Mouse (Mus musculus) bone marrow, adult 2 months (tissue): ENCODE data around the gene Ccl28. TPM values are rescaled to one million over a fixed set of nuclear protein-coding genes. Genes with fewer than 3 reads are reported as not detected.
"Not testable (repeated sequence)": the region's sequence is repeated elsewhere in the genome, so short reads cannot be mapped to it uniquely, and the experiment has no call there.

Source experiments
- H3K27ac ChIP-seq: fragments of 200-500 bp; 2 replicates; pipeline ENCODE4 v1.5.1; 2012; ENCODE audit warnings: low read depth, mild to moderate bottlenecking, control low read depth, inconsistent platforms, low read length; ENCODE audit not compliant: control insufficient read depth, poor library complexity, insufficient read depth
- H3K4me1 ChIP-seq: fragments of 200-500 bp; 2 replicates; pipeline ENCODE4 v1.6.1; 2011; ENCODE audit warnings: low read length; ENCODE audit not compliant: control insufficient read depth, insufficient read depth
- H3K4me3 ChIP-seq: fragments of 200-500 bp; replicated peaks from 2 replicates; pipeline ENCODE3; 2011; ENCODE audit warnings: mild to moderate bottlenecking, low read depth, low read length, control low read depth; ENCODE audit not compliant: control insufficient read depth
- CTCF ChIP-seq: fragments of 200-500 bp; IDR thresholded peaks from 2 replicates; pipeline ENCODE4 v1.5.1; 2011; ENCODE audit warnings: low read length, control low read depth; ENCODE audit not compliant: control insufficient read depth, insufficient read depth
- POLR2A ChIP-seq: fragments of 200-500 bp; IDR thresholded peaks from 2 replicates; pipeline ENCODE4 v1.6.1; 2011; ENCODE audit warnings: low read depth, mild to moderate bottlenecking, control low read depth, low read length, borderline replicate concordance; ENCODE audit not compliant: control insufficient read depth
- WGBS: fragments of 180-500 bp; shearing (Covaris S2); methylation state at CpG from one replicate; pipeline ENCODE4 v1.1.7; 2018; 5-methylcytosine and 5-hydroxymethylcytosine counted together
- polyA plus RNA-seq: library from polyadenylated mRNA; stranded (reverse); fragments of >200 nt; gene quantifications from 2 replicates; pipeline ENCODE4 v1.2.4, GENCODE M21; 2011; ENCODE audit warnings: low replicate concordance; ENCODE audit not compliant: missing spikeins, insufficient read depth, insufficient read length

Gene Ccl28
- polyA plus RNA-seq, 1 experiment: not detected

GRCm38 (mm10) chr13:119641145-119641544, 17.5 kb downstream of the Ccl28 start:
- Histone ChIP-seq H3K27ac (no peak overlapping the region), H3K4me1 (no peaks in the 10 kb centered on the region), H3K4me3 (no peak overlapping the region)
- TF ChIP-seq CTCF (no peak), POLR2A (no peak)
- WGBS: 47% methylated on average over 7 of the region's 7 CpGs

- no peak overlapping the region for H3K4me3 ChIP-seq
- no peak for TF ChIP-seq POLR2A
- no peak for TF ChIP-seq CTCF
- no peak overlapping the region for H3K27ac ChIP-seq
- no peaks in the 10 kb centered on the region for H3K4me1 ChIP-seq
- WGBS: 72% methylated on average over 5 of the region's 5 CpGs
Observed at GRCm38 (mm10) chr13:119644769-119645168, 21.1 kb downstream of the Ccl28 start.

DNA sequence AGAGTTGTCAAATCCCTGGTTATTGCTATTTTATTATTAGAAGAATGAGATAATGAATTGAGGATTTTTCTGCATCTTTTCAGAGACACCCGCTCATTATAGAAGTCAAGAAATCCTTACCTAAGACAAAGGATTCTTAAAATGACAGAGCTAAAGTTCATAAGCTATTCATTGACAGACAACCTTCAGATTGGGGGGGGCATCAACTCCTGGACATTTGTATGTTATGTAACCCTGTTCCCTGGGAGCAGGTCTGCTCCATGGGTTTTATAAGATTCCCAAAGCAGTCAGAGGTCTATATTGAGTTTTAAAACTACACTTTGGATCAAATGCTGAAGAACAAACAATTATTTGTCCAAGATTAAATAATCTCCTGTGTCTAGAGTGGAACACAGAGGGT, 22.9 kb downstream of the Ccl28 start:
- TF ChIP-seq CTCF: no peak
- TF ChIP-seq POLR2A: no peak
- WGBS: 84% methylated on average over 1 of the region's 1 CpGs
- Histone ChIP-seq H3K27ac (no peak overlapping the region), H3K4me3 (no peak overlapping the region), H3K4me1 (no peaks in the 10 kb centered on the region)

DNA sequence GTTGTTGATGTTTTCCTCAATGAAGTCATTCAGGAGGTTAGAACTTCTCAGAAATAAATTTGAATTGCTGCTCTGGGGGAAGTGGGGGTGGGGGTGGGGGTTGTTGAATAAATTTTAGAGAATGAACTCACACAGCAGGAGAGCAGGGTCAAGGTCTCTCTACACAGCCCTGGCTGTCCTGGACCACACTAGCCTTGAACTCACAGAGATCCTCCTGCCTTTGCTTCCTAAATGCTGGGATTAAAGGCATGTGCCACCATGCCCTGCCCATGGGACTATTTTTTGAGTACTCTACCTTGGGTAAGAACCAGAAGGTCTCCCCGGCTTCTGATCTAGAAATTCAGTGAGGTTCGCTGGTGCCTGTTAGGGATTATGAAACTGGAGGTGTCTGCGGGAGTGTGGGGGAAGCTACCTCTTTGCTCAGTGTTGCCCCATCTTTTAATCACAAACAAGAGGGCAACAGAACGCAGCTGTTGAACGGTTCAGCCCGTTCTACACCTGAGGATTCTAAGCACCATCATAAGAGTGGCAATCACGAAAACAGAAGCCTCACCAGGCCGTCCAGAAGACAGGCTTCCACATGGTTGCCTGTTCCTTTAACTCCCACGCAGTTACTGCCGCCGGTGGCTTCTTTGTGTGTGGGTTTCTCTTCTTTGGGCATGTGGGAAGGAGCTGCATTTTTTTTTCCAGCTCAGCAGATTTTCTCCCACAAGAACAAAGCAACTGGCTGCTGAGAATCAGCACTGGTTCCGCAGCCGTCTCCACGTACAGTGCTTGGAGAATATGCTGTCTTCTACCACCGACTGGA, 25.5 kb downstream of the Ccl28 start:
- no peak overlapping the region for H3K27ac ChIP-seq
- no peak overlapping the region for H3K4me3 ChIP-seq
- H3K4me1 ChIP-seq: no peaks in the 10 kb centered on the region
- TF ChIP-seq POLR2A (no peak), CTCF (no peak)
- WGBS: 57% methylated on average over 15 of the region's 15 CpGs

DNA sequence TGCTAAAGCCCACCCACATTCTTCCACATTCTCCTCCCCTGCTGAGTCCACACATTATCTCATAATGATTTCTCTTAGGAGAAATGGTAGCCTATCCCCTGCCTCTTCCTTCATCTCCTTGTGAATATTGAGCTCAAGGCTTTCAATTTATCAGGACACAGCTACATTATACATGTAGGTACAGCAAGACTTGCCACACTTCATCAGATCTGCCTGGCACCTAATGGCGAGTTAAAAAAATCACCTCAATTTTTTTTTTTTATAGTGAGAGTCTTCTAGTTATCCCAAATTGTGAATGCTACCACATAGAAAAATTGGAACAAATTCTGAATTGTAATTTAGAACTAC, 26.1 kb downstream of the Ccl28 start:
- no peak for TF ChIP-seq CTCF
- TF ChIP-seq POLR2A: no peak
- Histone ChIP-seq H3K27ac (no peak overlapping the region), H3K4me1 (no peaks in the 10 kb centered on the region), H3K4me3 (no peak overlapping the region)
- 73% methylated on average over 1 of the region's 1 CpGs for WGBS

- no peak for TF ChIP-seq POLR2A
- no peak for TF ChIP-seq CTCF
- Histone ChIP-seq H3K27ac (no peak overlapping the region), H3K4me3 (no peak overlapping the region), H3K4me1 (no peaks in the 10 kb centered on the region)
- 88% methylated on average over 2 of the region's 2 CpGs for WGBS
Observed at GRCm38 (mm10) chr13:119654734-119655133, 31.1 kb downstream of the Ccl28 start.

GRCm38 (mm10) chr13:119656246-119656645, 32.6 kb downstream of the Ccl28 start:
- Histone ChIP-seq H3K4me1 (no peaks in the 10 kb centered on the region), H3K27ac (no peak overlapping the region), H3K4me3 (no peak overlapping the region)
- TF ChIP-seq CTCF (no peak), POLR2A (no peak)
- WGBS: 57% methylated on average over 2 of the region's 2 CpGs

DNA sequence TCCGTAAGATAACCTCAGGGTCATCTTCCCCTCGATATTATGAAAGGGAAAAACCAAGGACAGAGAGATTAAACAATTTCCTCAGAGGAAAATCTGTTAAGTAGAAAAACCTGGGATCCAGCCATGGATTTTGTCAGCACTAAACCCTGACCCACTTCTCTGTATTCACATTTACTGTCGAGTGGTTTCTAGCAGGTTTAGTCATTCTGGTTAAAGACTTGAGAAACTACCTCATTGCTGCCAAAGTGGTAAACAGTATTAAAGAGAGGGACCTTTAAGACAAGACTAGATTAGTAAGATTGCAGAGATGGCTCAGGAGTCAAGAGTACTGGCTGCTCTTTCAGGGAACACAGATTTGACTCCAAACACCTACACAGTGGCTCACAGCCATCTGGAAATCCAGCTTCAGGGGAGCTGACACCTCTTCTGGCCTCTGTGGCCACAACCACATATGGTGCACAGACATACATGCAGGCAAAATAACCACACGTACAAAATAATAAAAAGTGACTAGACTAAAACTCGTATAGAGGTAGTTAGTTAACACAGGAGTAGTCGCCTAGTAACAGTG, 33.3 kb downstream of the Ccl28 start:
- TF ChIP-seq POLR2A (no peak), CTCF (no peak)
- Histone ChIP-seq H3K27ac (no peak overlapping the region), H3K4me3 (no peak overlapping the region), H3K4me1 (no peaks in the 10 kb centered on the region)
- WGBS: 61% methylated on average over 6 of the region's 6 CpGs

DNA sequence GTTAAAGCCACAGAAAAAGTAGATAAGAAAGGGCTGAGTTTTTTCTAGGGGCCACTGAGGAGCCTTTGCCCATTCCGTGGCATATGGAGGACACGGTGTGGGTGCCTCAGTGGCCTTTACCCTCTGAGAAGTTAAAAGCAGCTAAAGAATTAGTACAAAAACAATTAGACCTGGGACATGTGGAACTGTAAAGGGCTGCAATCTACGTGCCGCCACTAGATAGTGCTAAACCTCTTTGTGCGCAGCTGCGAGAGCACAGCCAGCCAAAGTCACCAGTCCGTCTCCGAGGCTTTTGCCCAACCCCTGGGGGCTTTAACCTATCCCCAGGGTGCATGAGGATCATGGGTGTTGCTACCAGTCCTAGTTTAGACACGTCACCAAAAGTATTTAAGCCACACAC, 37.8 kb downstream of the Ccl28 start:
- not testable (repeated sequence) for H3K4me1 ChIP-seq, H3K27ac ChIP-seq, H3K4me3 ChIP-seq
- WGBS: 67% methylated on average over 7 of the region's 9 CpGs
